Mouse (Mus musculus) gastrocnemius, postnatal 14 days (tissue): ENCODE data around the gene Adora3. TPM values are rescaled to one million over a fixed set of nuclear protein-coding genes. Genes with fewer than 3 reads are reported as not detected.
A peak's percentile ranks its signal among the peaks of the same experiment; 100 is the strongest.

Source experiments
- DNase-seq: peaks from one replicate; pipeline ENCODE4 v3.0.0; 2021; ENCODE audit warnings: mixed read lengths
- intact Hi-C: fragments of 180-260 bp; cut with DNase I; formaldehyde crosslinking; loops from one replicate; pipeline ENCODE4 v1.15.1; 2025; ENCODE audit warnings: low total_unique reads
- total RNA-seq, 2 experiments: library from RNA; stranded (reverse); gene quantifications; 2 replicates each; pipeline ENCODE4 v1.2.3; 2021

Adora3 gene
- total RNA-seq, 2 experiments from 2014 or later, result not detected

DNA sequence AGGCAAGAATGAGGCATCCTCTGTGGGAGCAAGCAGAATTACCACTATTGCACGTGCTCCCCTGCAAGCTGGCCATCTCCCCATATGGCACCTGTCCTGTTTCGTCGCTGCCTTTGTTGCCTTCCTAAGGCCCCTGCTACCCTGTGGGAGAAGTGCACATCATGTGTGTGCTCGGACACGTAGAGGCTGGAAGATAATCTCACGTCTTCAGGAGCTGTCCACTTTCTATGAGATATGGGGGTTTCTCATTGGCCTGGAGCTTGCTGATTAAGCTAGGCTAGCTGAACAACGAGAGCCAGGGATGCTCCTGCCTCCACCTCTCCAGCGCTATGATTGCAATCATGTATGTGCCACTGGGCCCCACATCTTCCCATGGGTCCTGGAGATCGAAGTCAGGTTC lies 54.0 kb downstream of the Adora3 start:
- intact Hi-C loops, result no loop called here
- DNase-seq, result no peak

DNA sequence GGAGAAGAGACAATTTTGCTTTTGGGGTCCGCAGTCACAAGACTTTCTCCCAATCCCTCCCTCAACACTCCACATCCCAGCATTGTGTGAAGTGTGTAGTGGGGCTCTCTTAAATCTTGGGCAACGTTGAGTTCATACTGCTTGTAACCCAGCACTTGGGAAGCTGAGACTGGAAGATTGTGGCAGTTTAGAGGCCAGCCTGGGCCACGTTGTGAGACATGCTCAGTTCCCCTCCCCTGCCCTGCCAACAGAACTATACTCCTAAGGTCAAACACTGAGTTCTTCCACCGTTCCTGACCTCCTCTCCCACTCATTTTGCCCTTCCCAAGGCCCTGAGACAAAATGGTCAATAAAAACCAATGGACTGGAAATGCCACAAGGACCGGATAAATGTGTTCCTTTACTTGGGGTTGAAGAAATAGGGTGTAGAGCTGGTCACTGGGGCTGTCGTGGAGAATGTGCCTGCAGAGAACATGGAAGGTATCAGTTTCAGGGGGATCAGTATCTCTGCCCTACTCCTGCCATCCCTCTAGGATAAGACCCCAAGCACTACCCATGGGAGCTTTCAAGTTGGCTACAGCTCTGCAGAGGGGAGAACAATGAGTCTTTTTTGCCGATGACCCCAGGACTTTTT lies 57.0 kb downstream of the Adora3 start:
- intact Hi-C loops, result no loop called here

DNA sequence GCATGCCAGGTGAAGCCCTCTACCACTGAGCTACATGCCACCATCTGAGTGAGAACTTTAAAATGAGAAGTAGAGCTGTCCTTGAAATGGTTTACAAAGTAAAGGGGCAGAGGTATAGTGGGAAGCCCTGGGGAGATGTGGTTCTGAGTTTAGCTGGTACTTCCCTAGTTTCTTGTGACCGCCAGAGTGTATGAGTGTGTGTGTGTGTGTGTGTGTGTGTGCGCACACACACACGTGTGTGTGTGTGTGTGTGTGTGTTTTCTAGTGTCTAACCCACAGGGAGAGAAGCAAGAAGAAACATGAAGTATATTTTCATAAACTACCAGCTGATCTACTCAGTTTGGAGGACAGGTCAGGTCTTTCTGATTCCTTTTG lies 57.5 kb downstream of the Adora3 start:
- intact Hi-C loops, result no loop called here
- DNase-seq, result no peak

More for the DNA sequence above, 57.0 kb downstream of the Adora3 start:
- DNase-seq, result no peak

DNA sequence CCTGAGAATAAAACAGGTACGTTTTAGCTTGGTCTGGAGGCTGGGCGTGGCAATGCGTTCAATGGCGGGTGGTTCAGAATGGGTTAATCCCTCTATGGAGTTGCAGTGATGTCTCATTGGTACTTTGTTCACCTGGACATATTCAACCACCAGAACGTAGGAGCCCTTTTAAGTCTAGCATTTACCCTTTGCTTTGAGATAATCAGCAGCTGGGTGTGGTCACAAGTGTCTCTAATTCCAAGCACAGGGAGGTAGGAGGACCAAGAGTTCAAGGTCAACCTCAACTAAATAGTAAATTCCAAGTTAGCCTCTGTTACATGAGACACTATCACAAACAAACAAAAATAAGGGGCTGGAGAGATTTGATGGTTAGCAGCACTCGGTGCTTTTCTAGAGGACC lies 58.1 kb downstream of the Adora3 start:
- no peak for DNase-seq
- intact Hi-C loops, result no loop called here

DNA sequence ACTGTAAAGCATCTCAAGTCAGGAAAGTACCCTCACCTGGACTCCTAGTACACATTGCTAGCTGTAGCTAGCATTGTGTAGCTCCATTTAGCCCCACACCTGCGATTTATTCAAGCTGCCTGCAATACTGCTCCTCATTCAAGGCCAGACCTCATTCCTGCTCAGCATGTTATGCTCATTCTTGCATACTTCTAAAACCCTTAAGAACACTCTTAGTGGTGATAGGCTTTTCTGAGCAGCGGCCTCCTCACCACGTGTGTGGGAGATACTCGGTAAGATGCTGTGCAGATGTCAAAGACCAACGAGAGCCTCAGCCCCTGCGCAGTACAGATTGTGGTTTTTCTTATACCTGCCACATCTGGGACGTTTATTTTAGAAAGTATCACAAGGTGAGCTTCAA lies 59.2 kb downstream of the Adora3 start:
- DNase-seq, result no peak
- intact Hi-C loops, result no loop called here

DNA sequence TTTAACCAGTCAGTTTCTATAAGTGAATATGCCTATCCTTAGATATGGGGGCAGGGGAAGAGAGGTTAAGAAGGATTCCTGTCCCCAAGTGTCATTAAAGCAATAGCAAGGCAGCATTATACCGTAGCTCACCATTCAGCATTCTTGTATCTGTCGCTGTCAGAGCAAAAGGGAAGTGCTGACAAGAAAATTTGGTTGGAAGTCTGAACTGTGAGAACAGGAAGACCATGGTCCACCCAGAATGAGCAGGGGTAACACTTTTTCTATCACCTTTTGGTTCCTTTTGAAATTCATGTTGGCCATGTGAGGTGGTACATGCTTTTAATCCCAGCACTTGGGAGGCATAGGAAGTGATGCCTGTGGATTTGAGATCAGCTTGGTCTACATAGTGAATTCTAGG lies 60.4 kb downstream of the Adora3 start:
- intact Hi-C loops, result no loop called here
- no peak for DNase-seq

DNA sequence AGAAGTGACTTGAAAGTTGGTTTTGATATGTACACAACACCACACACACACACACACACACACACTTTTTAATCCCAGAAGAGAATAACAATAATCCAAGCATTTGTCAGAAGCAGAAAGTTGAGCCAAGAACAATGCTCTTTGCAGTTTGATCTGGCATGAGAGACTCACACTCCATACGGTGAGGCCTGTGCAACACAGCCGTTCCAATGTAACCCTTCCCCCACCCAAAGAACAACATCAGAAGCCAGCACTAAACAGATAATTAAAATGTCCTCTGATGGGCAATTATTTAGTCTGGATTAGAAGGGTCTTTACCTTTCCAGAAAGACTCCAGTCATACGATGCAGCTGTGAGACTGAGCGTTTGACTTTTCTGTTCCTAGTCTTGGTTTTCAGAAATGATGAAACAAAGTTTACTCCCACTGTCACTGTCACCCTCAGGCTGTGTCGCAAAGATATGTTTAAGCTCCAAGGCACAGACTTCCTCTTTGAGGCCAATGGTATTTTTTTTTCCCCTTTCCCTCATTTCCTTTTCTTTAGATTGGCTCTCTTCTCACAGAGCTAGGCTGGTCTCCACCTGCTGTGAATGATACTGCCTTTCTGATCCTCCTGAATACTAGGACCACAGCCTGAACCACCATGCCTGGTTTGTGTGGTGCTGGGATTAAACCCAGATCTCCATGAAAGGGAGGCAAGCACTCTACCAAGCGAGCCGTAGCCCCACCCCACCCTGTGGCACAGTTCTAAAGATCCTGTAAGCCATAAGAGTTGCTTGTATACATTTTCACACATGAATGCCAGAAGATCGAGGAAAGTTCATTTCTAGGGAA lies 61.8 kb downstream of the Adora3 start, which contains the start of gene I830077J02Rik:
Gene I830077J02Rik, minus strand, starts transcription at position 425 of the 832 bp plus-strand sequence.
- intact Hi-C loops, result no loop called here
- no peak for DNase-seq

DNA sequence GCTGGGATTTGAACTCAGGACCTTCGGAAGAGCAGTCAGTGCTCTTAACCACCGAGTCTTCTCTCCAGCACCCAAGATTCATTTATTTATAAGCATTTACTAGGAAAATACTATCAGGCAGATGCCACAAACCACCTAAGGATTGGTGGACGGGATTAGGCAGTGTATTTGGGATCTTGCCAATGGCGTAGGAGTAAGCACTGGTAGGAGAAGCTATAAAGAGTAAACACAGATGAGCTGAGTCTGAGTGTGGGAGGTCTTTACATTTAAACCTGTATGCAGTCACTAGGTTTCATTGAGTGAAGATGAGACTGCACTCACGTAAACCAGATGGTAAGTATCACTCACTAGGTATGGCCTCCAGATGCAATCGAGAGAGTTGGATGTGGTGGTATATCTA lies 63.3 kb downstream of the Adora3 start:
- no peak for DNase-seq
- intact Hi-C loops, result no loop called here

DNA sequence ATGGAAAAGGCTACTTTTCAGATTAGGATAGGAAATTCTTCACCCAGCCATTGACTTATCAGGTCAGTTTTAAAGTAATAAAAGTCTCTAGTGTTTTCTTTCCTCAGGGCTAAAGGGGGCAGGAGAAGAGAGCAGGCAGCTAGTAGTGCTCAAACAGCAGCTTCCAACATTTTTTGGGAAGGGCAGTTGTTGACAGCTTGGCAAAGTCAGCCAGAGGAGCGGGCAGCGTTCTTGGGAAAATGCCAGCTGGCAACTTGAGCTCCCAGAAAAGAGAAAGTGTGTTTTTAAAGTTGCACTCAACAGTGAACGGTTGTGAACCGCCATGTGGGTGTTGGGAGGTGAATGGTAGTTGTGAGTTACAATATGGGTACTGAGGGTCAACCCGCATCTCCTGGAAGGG lies 64.4 kb downstream of the Adora3 start:
- peak; percentile 24 for DNase-seq
- intact Hi-C loops, result no loop called here

DNA sequence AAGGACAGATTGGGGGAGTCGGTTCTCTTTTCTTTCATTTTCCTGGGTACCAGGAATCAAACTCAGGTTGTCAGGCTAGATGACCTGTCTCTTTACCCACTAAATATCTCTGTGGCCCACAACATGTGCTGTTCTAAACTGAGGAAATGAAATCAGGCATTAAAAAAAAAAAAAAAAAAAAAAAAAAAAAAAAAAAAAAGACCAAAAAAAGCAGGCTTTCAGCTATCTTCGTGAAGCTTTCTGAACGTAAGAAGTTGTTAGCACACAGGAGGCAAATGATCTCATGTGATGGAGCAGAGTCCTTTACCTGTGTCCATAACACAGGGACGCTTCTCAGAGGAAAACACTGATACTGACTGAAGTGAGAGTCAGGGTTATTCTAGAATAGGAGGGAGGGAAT lies 65.5 kb downstream of the Adora3 start:
- intact Hi-C loops, result no loop called here
- DNase-seq, result no peak

DNA sequence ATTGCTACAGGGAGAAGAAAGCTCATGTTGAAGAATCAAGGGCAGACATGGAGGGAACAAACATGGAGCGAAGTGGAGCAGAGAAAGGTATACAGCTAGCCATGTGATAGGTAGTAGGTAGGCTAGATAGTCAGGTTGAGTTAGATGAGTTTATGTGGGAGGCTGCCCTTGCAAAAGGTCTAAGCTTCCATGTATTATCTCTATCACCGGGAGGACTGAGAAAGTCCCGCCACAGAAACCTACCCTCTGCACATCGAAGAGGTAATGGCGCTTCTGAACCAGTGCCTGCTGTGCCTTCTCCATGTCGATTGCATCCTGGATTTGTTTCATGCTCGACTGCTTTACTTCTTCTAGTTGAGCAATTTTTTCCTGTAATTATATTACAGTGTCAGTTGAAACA lies 80.7 kb downstream of the Adora3 start:
- DNase-seq, result no peak
- intact Hi-C loops, result loop anchor here (5.0 kb wide), 1 partner anchor 269 kb away; no protein-coding TSS in a partner anchor

DNA sequence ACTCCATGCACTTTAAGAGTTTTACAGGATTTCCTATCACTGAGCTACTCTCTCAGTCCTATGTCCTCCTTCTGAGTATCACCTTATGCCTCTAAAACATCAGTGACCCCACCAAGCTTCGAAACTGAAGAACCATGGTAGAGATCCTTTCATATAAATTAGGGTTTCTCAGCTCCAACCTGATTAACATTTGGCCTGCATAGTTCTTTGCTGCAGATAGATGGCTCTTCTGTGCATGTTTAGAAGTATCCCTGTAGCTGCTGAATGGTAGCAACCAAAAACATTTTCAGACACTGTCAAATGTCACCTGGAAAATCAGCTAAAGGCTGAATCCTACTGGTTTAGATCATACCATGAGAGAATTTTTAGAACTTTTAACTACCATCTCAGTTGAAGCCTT lies 86.6 kb downstream of the Adora3 start:
- no peak for DNase-seq
- intact Hi-C loops, result no loop called here

DNA sequence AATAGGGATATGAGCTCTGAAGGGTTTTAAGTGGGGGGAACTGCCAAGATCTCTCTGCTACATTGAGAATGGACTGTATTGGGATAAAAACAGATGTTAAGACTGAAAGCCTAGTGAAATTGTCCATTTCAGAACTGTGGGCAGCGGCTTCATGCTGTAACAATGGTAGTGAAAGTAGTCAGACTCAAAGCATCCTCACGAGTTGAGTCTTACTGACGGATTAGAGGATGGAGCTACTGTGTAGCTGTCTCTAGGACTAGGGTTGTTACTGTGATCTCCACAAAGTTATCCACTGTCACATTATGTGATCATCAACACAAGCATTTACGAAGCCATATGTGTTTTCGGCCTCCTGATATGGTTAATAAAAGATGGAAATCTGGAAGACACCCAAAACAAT lies 87.5 kb downstream of the Adora3 start:
- no peak for DNase-seq
- intact Hi-C loops, result no loop called here

Other genes starting within 250 kb of the Adora3 start
- 1 to 10 TPM; 6.7 to 7.6 TPM for gene Ddx20, start 183.3 kb upstream of the Adora3 start, total RNA-seq
- gene Inka2, start 166.3 kb upstream of the Adora3 start, total RNA-seq, result 1 to 10 TPM; 5.7 to 8.8 TPM
- gene Rap1a, start 69.5 kb upstream of the Adora3 start, total RNA-seq, result 100 to 1,000 TPM in 1 of 2 experiments, 10 to 100 TPM in 1; 95.3 to 107 TPM
- not detected for gene Tmigd3, start within 50 bp of the Adora3 start, total RNA-seq
- under 1 TPM; 0.44 to 0.74 TPM for gene I830077J02Rik, start 61.8 kb downstream of the Adora3 start, total RNA-seq
- gene Wdr77, start 88.5 kb downstream of the Adora3 start, total RNA-seq, result 10 to 100 TPM; 30.2 to 38.2 TPM
- gene Atp5f1, start 89.2 kb downstream of the Adora3 start, total RNA-seq, result 100 to 1,000 TPM; 598 to 698 TPM
- under 1 TPM; 0.60 to 0.86 TPM for gene Ovgp1, start 102.9 kb downstream of the Adora3 start, total RNA-seq
- gene Pifo, start 143.8 kb downstream of the Adora3 start, total RNA-seq, result not detected
- under 1 TPM in 1 of 2 experiments, not detected in 1; 0.29 TPM for gene Chil5, start 162.0 kb downstream of the Adora3 start, total RNA-seq
- not detected for gene Chia1, start 242.4 kb downstream of the Adora3 start, total RNA-seq